Mouse (Mus musculus) mouse embryonic stem cell (cell line): Measurements from ENCODE around the gene Adat3.
"Not testable (repeated sequence)": the region's sequence is repeated elsewhere in the genome, so short reads cannot be mapped to it uniquely, and the experiment has no call there.

Experiments
- in situ Hi-C, 2 experiments: fragments of 300-500 bp; cut with MboI; formaldehyde crosslinking; loops; 1 replicate in 1 of 2; 3 replicates in 1 of 2; pipeline ENCODE4 v1.14.3; 2019 to 2020; ENCODE audit warnings: low sequenced_read_pairs in 2 of 2, low pct_unique_long_range_greater_than_20kb in 1 of 2, mixed read lengths in 1 of 2; ENCODE audit not compliant: unreplicated experiment in 1 of 2

Gene Adat3

DNA sequence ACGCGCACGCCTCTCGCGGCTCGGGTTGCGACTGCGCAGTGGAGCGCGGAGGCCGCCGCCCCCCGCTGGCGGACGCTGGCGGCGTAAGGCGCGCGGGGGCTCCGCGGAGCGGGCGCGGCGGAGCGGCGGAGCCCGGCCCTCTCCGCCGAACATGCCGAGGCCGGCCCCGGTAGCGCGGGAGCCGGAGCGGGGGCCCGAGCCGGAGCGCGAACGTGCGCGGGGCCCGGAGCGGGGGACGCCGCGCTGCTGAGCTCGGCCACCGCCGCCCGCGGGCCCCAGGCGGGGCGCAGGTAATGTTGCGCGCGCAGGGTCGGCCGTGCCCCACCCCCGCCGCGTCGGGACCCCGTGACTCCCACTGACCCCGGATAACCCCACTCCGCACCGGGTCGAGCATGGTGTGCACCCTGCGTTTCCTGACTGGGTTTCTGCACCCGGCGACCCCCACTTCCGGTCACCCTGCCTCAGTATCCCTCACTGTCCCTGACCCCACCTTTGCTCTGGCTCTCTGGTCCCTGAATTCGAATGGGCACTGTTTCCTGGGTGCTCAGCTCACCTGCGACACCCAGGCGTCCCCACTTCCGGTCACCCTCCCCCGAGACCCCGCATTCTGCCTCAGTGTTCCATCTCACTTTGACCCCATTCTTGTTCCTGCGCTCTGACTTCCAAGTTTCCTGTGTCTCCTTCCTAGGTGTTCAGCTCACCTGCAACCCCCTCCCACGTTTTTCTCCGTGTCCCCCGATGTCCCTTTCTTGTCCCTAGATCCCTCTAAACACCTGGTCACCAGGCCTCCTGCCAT lies 20.2 kb downstream of the Adat3 start, which contains the start of gene Csnk1g2:
Gene Csnk1g2 (plus strand): TSS at position 178 of the 796 bp plus-strand sequence.
- in situ Hi-C loops, result no loop called here

DNA sequence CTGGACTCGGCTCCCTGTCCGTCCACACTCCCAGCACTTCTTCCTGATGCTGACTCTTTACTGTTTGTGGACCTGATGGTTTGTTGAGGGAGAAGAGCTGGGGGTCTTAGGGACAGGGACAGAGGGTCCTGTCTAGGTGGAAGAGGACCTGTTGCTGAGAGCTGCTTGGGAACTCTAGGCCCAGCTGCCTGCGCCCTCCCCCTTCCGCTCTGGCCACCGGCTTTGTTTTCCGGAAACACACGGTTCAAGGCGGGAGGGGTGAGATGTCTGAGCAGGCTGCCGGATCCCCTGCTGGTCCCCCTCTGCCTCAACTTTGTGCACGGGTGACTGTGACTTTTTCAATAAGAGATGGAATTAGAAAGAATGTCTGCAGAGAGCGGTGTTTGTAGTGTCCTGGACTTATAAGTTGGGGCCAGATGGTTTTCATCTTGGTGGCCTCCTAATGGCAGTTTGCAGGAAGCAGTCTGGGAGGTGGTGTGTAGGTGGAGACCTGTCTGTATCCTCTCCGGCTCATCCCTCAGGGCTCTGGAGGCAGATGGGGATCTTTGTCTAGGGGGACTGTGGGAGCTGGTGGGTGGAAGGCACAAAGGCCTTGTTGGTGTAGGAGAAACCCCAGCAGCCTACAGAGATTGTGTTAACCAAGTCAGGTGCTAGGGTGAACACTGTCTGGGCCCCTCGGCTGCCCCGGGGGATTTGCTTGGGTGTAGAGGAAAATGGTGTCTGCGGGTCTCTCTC lies 20.9 kb downstream of the Adat3 start:
- in situ Hi-C loops, result no loop called here

DNA sequence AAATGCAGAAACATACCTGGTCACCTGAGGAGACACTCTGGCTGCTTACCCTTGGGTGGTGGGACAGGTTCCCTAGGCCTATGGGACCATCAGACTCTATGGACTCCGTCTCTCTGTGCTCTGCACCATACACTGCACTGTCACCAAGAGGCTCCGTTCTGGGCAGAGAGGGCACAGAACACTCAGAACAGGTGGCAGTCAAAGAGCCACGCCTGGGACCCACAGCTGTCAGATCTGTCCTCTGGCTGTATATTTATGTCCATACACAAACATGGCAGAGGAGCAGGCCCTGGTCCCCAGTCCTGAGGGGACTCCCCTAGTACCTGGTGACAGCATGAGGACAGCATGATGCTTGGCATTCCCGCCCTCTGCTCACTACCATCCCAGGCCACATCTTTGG lies 23.1 kb downstream of the Adat3 start:
- in situ Hi-C loops, result no loop called here

DNA sequence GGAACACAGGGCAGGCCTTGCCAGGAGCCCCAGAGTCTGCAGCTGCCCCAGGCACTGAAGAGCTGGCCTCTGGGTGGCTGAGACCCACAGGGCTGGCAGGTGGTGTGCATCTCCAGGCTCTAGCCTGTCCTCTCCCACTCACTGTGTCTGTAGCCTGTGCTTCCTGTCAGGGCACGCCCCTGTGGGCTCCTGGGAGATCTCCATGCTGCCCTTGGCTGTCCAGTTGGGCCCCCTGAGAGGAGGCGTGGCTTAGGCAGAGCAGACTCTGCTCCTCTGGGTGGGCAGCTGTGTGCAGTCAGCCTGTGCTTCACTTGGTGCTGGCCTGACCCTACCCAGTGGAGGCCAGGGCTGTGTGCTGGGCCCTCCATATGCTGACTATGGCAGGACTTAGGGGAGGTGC lies 25.0 kb downstream of the Adat3 start:
- in situ Hi-C loops, result no loop called here

DNA sequence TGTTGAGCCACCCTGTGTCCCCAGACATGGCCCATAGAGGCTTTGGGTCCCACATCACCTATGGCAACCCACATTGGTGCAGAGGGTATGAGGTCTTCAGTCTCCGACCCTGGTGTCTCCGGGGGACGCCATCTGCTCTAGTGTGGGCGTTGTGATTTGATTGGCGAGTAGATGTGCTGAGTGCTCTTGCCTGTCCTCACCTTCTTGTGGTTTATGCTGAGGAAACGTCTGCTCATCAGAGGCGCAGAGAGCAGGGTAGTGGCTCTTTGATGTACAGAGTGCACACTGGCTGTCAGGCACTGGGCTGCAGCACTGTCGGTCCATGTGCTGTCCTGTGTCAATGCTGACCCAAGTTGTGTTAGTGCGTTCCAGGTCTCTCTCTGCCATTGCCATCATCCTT lies 26.2 kb downstream of the Adat3 start:
- in situ Hi-C loops, result no loop called here

DNA sequence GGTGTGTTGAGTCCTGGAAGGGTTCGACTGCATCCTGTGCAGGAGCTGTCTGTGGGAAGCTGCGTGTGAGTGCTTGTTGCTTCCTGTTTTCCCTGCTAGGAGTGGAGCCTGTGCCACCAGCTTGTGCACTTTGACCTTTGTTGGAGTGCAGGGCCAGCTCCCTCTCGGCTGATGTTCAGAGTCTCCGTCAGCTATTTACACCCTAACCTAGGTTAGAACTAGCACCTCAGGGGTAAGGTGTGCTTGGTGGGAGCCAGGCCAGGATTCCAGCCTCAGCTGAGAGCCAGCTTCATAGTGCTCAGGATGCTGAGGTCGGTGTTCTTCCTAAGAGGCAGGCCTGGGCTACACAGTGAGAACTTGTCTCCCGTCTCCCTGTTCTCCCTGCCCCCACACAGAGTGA lies 32.7 kb downstream of the Adat3 start:
- in situ Hi-C loops, result no loop called here

DNA sequence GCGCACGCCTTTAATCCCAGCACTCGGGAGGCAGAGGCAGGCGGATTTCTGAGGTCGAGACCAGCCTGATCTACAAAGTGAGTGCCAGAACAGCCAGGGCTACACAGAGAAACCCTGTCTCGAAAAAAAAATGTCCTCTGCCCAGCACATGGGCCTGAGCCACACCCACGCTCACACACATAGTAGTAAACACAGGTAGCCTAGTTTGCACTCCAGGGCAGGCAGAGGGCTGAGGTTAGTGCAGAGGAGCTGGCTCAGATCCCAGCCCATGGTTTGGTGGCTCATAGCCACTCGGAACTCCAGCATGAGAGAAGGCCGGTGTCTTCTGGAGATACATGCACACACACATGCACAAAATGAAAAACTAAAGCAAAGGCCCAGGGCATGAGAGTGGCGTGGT lies 44.3 kb downstream of the Adat3 start:
- in situ Hi-C loops, result no loop called here

DNA sequence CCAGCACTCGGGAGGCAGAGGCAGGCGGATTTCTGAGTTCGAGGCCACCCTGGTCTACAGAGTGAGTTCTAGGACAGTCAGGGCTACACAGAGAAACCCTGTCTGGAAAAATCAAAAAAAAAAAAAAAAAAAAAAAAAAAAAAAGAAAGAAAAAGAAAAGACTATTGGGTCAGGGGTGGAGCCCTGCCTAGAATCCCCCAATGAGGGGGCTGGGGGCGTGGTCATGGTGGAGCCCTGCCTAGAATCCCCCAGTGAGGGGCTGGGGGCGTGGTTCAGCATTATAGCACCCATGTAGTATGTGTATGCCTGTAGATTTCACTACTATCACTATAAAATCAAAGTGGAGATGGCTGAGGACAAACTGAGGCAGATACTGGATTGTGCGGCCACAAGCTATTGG lies 47.2 kb downstream of the Adat3 start:
- in situ Hi-C loops, result not testable (repeated sequence)

DNA sequence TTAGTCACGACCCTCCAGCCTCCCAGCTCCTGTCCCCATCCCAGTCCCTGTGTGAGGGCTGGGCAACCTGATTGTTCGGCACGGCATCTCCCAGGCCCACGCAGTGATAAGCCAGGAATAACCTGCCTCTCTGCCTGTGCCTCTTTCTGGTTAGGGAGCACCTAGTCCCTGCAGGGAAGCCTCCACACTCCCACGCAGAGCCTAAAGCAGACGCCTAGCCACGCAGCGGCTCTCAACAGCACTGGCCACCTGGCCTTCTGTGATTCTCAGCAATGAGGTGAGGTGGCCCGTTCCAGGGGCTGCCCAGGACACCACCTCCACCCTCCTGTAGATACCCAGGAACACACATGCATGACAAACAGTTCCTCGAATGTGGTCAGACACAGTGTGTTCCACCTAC lies 47.7 kb downstream of the Adat3 start:
- in situ Hi-C loops, result no loop called here

DNA sequence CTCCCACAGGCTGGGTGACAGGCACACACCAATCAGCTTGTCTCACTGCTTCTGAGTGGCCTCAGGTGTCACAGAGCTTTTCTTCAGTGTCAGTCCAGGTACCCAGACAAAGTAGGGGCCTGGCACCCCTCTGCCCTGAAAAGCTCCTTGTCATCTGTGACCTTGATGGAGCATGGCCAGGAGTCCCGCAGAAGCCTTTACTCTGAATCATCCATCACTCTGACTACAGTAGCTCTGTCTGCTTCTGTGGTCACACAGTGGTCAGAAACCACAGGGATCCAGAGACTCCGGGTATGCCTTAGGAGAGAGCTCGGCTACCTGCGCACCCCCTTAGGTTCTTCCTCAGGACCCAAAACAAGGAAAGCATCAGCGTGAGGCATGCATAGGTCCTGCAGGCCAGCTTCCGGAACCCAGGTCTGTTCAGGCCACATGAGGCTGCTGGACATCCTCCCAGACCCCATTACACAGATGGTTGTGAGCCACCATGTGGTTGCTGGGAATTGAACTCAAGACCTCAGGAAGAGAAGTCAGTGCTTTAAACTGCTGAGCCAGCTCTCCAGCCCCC lies 50.6 kb downstream of the Adat3 start:
- in situ Hi-C loops, result no loop called here

DNA sequence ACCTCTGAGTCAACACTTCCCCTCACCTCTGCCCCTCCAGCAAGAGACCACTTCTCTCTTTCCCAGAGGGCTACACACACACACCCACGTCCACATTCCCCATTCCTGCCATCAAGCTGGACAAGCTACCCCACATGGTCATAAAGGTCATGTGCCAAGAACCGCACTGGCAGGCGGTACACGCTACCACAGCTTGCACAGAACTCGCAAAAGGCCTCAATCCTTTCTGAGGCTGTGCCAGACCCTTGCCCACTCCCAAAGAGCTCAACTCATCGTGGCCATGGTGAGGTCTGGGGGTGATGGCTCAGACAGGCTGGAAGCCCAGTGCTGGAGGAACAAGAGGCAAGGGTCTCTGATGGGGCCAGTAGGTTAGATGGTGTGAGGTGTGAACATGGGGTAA lies 52.2 kb downstream of the Adat3 start:
- in situ Hi-C loops, result no loop called here

DNA sequence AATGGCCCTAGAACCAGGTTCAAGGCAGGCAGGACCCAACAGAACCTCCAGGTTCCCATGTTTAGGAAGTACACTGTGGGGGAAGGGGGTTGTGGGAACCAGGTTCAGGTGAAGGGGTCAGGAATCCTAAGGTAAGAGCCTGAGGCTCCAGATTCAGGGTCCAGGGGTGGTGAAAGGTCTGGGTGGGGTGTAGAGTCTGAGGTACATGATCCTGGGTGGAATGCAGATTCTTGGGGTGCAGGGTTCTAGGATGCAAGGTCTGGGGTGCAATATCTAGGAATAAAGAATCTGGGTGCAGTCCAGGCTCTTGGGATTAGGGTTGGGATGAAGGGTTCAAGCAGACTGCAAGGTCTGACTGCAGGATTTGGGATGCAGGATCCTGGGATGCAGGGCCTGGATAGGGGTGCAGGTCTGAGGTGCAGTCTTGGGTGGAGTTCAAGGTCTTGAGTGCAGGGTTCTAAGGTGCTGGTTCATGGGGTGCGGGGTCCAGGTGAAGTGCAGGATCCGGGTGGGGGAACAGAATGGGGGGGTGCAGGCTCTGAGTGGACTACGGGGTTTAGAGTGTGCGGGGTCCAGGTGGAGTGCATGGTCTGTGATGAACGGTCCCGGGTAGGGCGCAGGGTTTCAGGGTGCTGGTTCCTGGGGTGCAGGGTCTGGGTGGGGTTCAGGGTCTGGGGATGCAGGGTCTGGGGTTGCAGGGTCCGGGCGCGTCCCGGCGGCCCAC lies 52.9 kb downstream of the Adat3 start:
- in situ Hi-C loops, result no loop called here

DNA sequence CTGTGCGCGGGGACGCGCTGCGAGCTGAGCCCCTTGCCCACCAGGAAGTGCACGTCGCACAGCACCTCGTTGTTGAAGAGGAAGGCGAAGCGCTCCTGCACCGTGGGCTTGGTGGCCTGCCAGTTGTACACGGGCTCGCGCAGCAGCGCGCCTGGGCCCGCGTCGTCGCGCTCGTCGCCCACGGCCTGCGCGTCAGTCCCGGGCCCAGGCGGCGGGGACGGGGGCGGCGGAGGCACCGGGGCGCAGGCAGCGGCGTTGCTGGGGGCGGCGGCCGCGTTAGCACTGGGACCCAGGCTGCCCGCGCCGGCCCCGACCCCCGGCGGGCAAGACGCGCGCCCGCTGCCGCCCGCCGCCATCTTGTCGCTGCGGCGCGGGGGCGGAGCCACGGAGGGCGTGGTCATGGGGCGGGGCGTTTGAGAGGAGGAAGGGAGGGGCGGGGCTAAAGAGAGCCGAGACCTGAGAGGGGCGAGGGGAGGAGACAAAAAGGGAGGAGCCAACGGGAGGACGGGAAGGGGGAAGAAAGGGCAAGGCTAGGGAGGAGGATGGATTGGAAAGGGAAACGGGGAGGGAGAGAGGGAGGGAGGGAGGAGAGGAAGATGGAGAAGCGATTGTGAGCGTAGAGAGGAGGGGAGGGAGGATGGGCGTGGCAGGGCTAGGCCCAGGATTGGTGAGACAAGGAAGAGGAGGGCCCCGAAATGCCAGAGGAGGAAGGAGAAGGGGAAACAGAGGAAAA lies 53.6 kb downstream of the Adat3 start:
- in situ Hi-C loops, result no loop called here

DNA sequence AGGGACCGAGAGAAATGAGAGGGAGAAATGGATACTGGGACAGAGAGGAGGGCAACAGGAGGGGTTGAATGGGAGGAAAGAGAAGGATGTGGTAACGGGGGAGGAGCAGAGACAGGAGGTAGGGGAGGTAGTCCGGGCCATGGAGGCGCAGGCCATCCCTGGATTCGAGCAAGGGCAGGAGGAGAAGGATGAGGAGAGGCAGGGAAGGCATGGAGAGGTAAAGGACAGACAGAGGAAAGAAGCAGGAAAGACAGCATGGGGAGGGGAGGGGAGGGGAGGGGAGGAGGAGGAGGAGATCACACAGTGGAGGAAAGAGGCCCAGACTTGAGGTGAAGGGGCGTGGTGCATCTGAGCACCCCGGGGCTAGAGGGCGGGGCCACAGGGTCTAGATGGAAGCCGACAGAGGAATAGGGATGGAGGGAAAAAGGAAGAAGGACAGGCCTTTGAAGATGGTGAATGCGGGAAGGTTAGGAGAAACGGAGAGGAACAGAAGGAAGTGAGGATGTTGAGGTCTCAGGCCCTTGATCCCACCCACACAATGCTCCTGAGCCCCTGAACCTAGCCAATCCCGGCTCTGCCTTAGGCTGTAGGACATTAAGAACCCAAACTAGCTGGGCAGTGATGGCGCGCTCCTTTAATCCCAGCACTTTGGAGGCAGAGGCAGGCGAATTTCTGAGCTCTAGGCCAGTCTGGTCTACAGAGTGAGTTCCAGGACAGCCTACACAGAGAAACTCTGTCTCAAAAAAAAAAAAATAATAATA lies 54.4 kb downstream of the Adat3 start, which contains the start of gene Btbd2:
Gene Btbd2 (minus strand): TSS at position 209 of the 761 bp plus-strand sequence.
- in situ Hi-C loops, result no loop called here
